Mouse (Mus musculus) adrenal gland, postnatal 4 days (tissue): Measurements from ENCODE around the gene Fbxo36. TPM values are rescaled to one million over a fixed set of nuclear protein-coding genes. Genes with fewer than 3 reads are reported as not detected.

Source experiments
- DNase-seq, 2 experiments: peaks; one replicate each; pipeline ENCODE4 v3.0.0; 2021 to 2022; ENCODE audit warnings: low spot score in 2 of 2, mixed read lengths in 2 of 2
- total RNA-seq, 2 experiments: library from RNA; stranded (reverse); gene quantifications; 2 replicates each; pipeline ENCODE4 v1.2.3; 2021

The Fbxo36 gene
- total RNA-seq, 2 experiments from 2014 or later: 8.5 to 9.3 TPM

- DNase-seq: no peak
Observed at GRCm38 (mm10) chr1:84942666-84943065, 103.0 kb downstream of the Fbxo36 start.

- no peak for DNase-seq
Observed at GRCm38 (mm10) chr1:84943549-84943948, 103.9 kb downstream of the Fbxo36 start.

GRCm38 (mm10) chr1:84945950-84946349, 106.3 kb downstream of the Fbxo36 start:
- no peak for DNase-seq

- DNase-seq: no peak
Observed at GRCm38 (mm10) chr1:84947390-84947789, 107.7 kb downstream of the Fbxo36 start.

Other genes starting within 250 kb of the Fbxo36 start
- gene Dner, start 143.6 kb upstream of the Fbxo36 start, total RNA-seq: 1 to 10 TPM; 6.5 to 6.8 TPM
- gene Trip12, start 675 bp downstream of the Fbxo36 start, total RNA-seq: 100 to 1,000 TPM; 248 to 284 TPM
- 1 to 10 TPM; 3.6 to 5.1 TPM for gene Slc16a14, start 95.3 kb downstream of the Fbxo36 start, total RNA-seq